Mouse (Mus musculus) liver, embryonic 11.5 days (tissue): ENCODE data around the gene Plpp7. TPM values are rescaled to one million over a fixed set of nuclear protein-coding genes. Genes with fewer than 3 reads are reported as not detected.

ENCODE experiments used
- ATAC-seq: fragments of 200-750 bp; cut with Nextera tagmentation; replicated peaks from 2 replicates; pipeline ENCODE4 v1.8.0; 2017; ENCODE audit warnings: moderate number of reproducible peaks, mild to moderate bottlenecking, moderate TSS enrichment, moderate library complexity; ENCODE audit not compliant: low FRiP score
- DNase-seq: peaks from one replicate; pipeline ENCODE4 v3.0.0-alpha.2; 2017; ENCODE audit warnings: low spot score
- H3K27ac ChIP-seq: fragments of 300-500 bp; sonication (generic); 2 replicates; pipeline ENCODE4 v1.5.1; 2014; ENCODE audit warnings: mild to moderate bottlenecking, low read depth, low read length, control low read depth
- H3K27me3 ChIP-seq: fragments of 300-500 bp; sonication (generic); replicated peaks from 2 replicates; pipeline ENCODE4 v1.6.1; 2014; ENCODE audit warnings: low read length, mixed read lengths; ENCODE audit not compliant: control insufficient read depth, insufficient read depth
- H3K36me3 ChIP-seq: fragments of 300-500 bp; sonication (generic); 2 replicates; pipeline ENCODE4 v1.6.1; 2014; ENCODE audit warnings: mild to moderate bottlenecking, low read length, moderate library complexity, mixed read lengths; ENCODE audit not compliant: control insufficient read depth, insufficient read depth
- H3K4me1 ChIP-seq: fragments of 300-500 bp; sonication (generic); replicated peaks from 2 replicates; pipeline ENCODE4 v1.6.1; 2014; ENCODE audit warnings: low read length, mixed read lengths; ENCODE audit not compliant: control insufficient read depth, insufficient read depth
- H3K4me2 ChIP-seq: fragments of 300-500 bp; sonication (generic); 2 replicates; pipeline ENCODE4 v1.6.1; 2014; ENCODE audit warnings: mild to moderate bottlenecking, control low read depth, moderate library complexity
- H3K4me3 ChIP-seq: fragments of 300-500 bp; sonication (generic); 2 replicates; pipeline ENCODE4 v1.5.1; 2014; ENCODE audit warnings: low read depth, low read length, control low read depth
- H3K9ac ChIP-seq: fragments of 300-500 bp; sonication (generic); 2 replicates; pipeline ENCODE4 v1.6.1; 2014; ENCODE audit warnings: low read depth, low read length, control low read depth
- H3K9me3 ChIP-seq: fragments of 300-500 bp; sonication (generic); 2 replicates; pipeline ENCODE4 v1.6.1; 2016; ENCODE audit warnings: low read length, inconsistent platforms, mixed read lengths; ENCODE audit not compliant: control insufficient read depth
- WGBS: fragments of 180-500 bp; shearing (Covaris S2); extraction: QIAGEN DNeasy Blood & Tissue Kit; methylation state at CpG from one replicate; pipeline ENCODE4 v1.1.7; 2014; 5-methylcytosine and 5-hydroxymethylcytosine counted together
- polyA plus RNA-seq: library from polyadenylated mRNA; unstranded; fragments of >200 nt; fragmentation: Nextera tagmentation; extraction: Ambion mirVana; gene quantifications from 2 replicates; pipeline ENCODE4 v1.2.1, GENCODE M21; 2014

The Plpp7 gene
- polyA plus RNA-seq, 1 experiment from 2014 or later = 5.3 TPM

- H3K27me3 ChIP-seq = no peaks in the 10 kb centered on the region
- H3K4me1 ChIP-seq = peaks cover 49% of the 10 kb centered on the region
- H3K36me3 ChIP-seq = no peaks in the 10 kb centered on the region
- no peak overlapping the region for H3K4me2 ChIP-seq
- no peak overlapping the region for H3K4me3 ChIP-seq
- no peaks in the 10 kb centered on the region for H3K9me3 ChIP-seq
- WGBS = 73% methylated on average over 4 of the region's 4 CpGs
- no peak overlapping the region for H3K27ac ChIP-seq
- ATAC-seq (no peak), DNase-seq (no peak)
- H3K9ac ChIP-seq = no peak overlapping the region
Observed at GRCm38 (mm10) chr2:32057794-32058193, 37.5 kb upstream of the Plpp7 start.

GRCm38 (mm10) chr2:32058241-32058640 lies 37.1 kb upstream of the Plpp7 start:
- no peak overlapping the region for H3K4me2 ChIP-seq
- H3K36me3 ChIP-seq = no peaks in the 10 kb centered on the region
- no peaks in the 10 kb centered on the region for H3K9me3 ChIP-seq
- no peak overlapping the region for H3K9ac ChIP-seq
- peaks cover 53% of the 10 kb centered on the region for H3K4me1 ChIP-seq
- H3K27me3 ChIP-seq = no peaks in the 10 kb centered on the region
- WGBS = 82% methylated on average over 9 of the region's 9 CpGs
- DNase-seq = no peak
- no peak overlapping the region for H3K27ac ChIP-seq
- no peak for ATAC-seq
- H3K4me3 ChIP-seq = no peak overlapping the region

GRCm38 (mm10) chr2:32058716-32059115 lies 36.6 kb upstream of the Plpp7 start:
- H3K9me3 ChIP-seq = no peaks in the 10 kb centered on the region
- H3K4me1 ChIP-seq = peaks cover 58% of the 10 kb centered on the region
- WGBS = 55% methylated on average over 5 of the region's 5 CpGs
- H3K27me3 ChIP-seq = no peaks in the 10 kb centered on the region
- H3K4me3 ChIP-seq = no peak overlapping the region
- ATAC-seq (no peak), DNase-seq (no peak)
- no peak overlapping the region for H3K4me2 ChIP-seq
- H3K36me3 ChIP-seq = no peaks in the 10 kb centered on the region
- H3K9ac ChIP-seq = no peak overlapping the region
- no peak overlapping the region for H3K27ac ChIP-seq

- Histone ChIP-seq H3K9me3 (no peaks in the 10 kb centered on the region), H3K4me1 (peaks cover 62% of the 10 kb centered on the region), H3K36me3 (no peaks in the 10 kb centered on the region), H3K4me3 (no peak overlapping the region), H3K4me2 (no peak overlapping the region), H3K27me3 (no peaks in the 10 kb centered on the region), H3K27ac (no peak overlapping the region), H3K9ac (no peak overlapping the region)
- 60% methylated on average over 6 of the region's 6 CpGs for WGBS
- DNase-seq = no peak
- ATAC-seq = no peak
Observed at GRCm38 (mm10) chr2:32059613-32060012, 35.7 kb upstream of the Plpp7 start.

GRCm38 (mm10) chr2:32060228-32060805 lies 35.0 kb upstream of the Plpp7 start:
- Histone ChIP-seq H3K4me2 (no peak overlapping the region), H3K9me3 (no peaks in the 10 kb centered on the region), H3K9ac (no peak overlapping the region), H3K4me1 (peaks cover 60% of the 10 kb centered on the region), H3K4me3 (no peak overlapping the region), H3K27ac (peak overlapping the region; percentile 86; the same call in 1 of the 2 replicates), H3K36me3 (no peaks in the 10 kb centered on the region), H3K27me3 (no peaks in the 10 kb centered on the region)
- no peak for DNase-seq
- WGBS = 68% methylated on average over 6 of the region's 6 CpGs
- no peak for ATAC-seq

GRCm38 (mm10) chr2:32061189-32061588 lies 34.1 kb upstream of the Plpp7 start:
- no peaks in the 10 kb centered on the region for H3K9me3 ChIP-seq
- peaks cover 3% of the 10 kb centered on the region; the same call in 1 of the 2 replicates for H3K36me3 ChIP-seq
- H3K4me3 ChIP-seq = no peak overlapping the region
- no peak overlapping the region; the same call in 1 of the 2 replicates for H3K9ac ChIP-seq
- WGBS = 30% methylated on average over 2 of the region's 2 CpGs
- ATAC-seq = peak; percentile 83
- H3K4me1 ChIP-seq = peaks cover 63% of the 10 kb centered on the region
- no peaks in the 10 kb centered on the region for H3K27me3 ChIP-seq
- H3K4me2 ChIP-seq = peak overlapping the region; percentile 55
- peak overlapping the region; percentile 86 for H3K27ac ChIP-seq
- DNase-seq = no peak

- ATAC-seq (peak; percentile 85), DNase-seq (no peak)
- Histone ChIP-seq H3K27ac (peak overlapping the region; percentile 86), H3K4me2 (peak overlapping the region; percentile 55), H3K4me1 (peaks cover 60% of the 10 kb centered on the region), H3K27me3 (no peaks in the 10 kb centered on the region), H3K9me3 (no peaks in the 10 kb centered on the region), H3K4me3 (no peak overlapping the region), H3K9ac (peak overlapping the region; percentile 38; the same call in 1 of the 2 replicates), H3K36me3 (peaks cover 3% of the 10 kb centered on the region; the same call in 1 of the 2 replicates)
- WGBS = 48% methylated on average over 12 of the region's 12 CpGs
Observed at GRCm38 (mm10) chr2:32061722-32062505, 33.4 kb upstream of the Plpp7 start.

- 82% methylated on average over 15 of the region's 15 CpGs for WGBS
- Histone ChIP-seq H3K27me3 (no peaks in the 10 kb centered on the region), H3K27ac (peak overlapping the region; percentile 86), H3K4me2 (peak overlapping the region; percentile 55), H3K4me3 (no peak overlapping the region), H3K9me3 (no peaks in the 10 kb centered on the region), H3K9ac (no peak overlapping the region), H3K4me1 (peaks cover 54% of the 10 kb centered on the region), H3K36me3 (peaks cover 8% of the 10 kb centered on the region; the same call in 1 of the 2 replicates)
- no peak for DNase-seq
- no peak for ATAC-seq
Observed at GRCm38 (mm10) chr2:32062626-32063410, 32.5 kb upstream of the Plpp7 start.
